Mouse (Mus musculus): ENCODE data around the gene Ugt3a1. TPM values are rescaled to one million over a fixed set of nuclear protein-coding genes. Genes with fewer than 3 reads are reported as not detected.

The Ugt3a1 gene
- total RNA-seq, 1 experiment = not detected

GRCm38 (mm10) chr15:9305978-9306692 lies 29.4 kb downstream of the Ugt3a1 start:
- in situ Hi-C loops (cut with MboI; ENCODE audit: low sequenced_read_pairs in 2 of 2, unreplicated experiment in 2 of 2) = no loop called here
- no peaks in the 10 kb centered on the region for H3K36me3 ChIP-seq (ENCODE audit: control insufficient read depth, insufficient read depth, low read length, poor library complexity, severe bottlenecking)
- H3K9me3 ChIP-seq (ENCODE audit: control insufficient read depth, insufficient read depth, low read depth, low read length) = no peaks in the 10 kb centered on the region
- no peak overlapping the region for H3K4me3 ChIP-seq (ENCODE audit: insufficient read depth in 1 of 2, low read depth in 1 of 2, low read length in 2 of 2, poor library complexity in 1 of 2, severe bottlenecking in 1 of 2)
- no peak for DNase-seq (ENCODE audit: low read depth, low spot score)
- TF ChIP-seq HCFC1 (IDR thresholded peaks at IDR 0.05; ENCODE audit: borderline replicate concordance, insufficient read depth, low read length) (no peak), ZC3H11A (IDR thresholded peaks at IDR 0.05; ENCODE audit: borderline replicate concordance, low read depth, low read length) (no peak), CHD2 (IDR thresholded peaks at IDR 0.05; ENCODE audit: low read depth, low read length) (no peak), ZNF384 (IDR thresholded peaks at IDR 0.05; ENCODE audit: low read depth, low read length) (no peak), MAFK (IDR thresholded peaks at IDR 0.05; ENCODE audit: insufficient read depth, low read depth, low read length) (no peak)
- no peaks in the 10 kb centered on the region for H3K4me1 ChIP-seq (ENCODE audit: control insufficient read depth in 2 of 2, insufficient read depth in 2 of 2, low read length in 2 of 2, poor library complexity in 1 of 2)
- H3K27ac ChIP-seq (ENCODE audit: insufficient read depth, low read depth, low read length, poor library complexity, severe bottlenecking) = no peak overlapping the region
- H3K9ac ChIP-seq (ENCODE audit: insufficient read depth, low read depth, low read length, poor library complexity, severe bottlenecking) = no peak overlapping the region

- Histone ChIP-seq H3K27ac (ENCODE audit: insufficient read depth, low read depth, low read length, poor library complexity, severe bottlenecking) (no peak overlapping the region), H3K36me3 (ENCODE audit: control insufficient read depth, insufficient read depth, low read length, poor library complexity, severe bottlenecking) (no peaks in the 10 kb centered on the region), H3K9ac (ENCODE audit: insufficient read depth, low read depth, low read length, poor library complexity, severe bottlenecking) (no peak overlapping the region), H3K9me3 (ENCODE audit: control insufficient read depth, insufficient read depth, low read depth, low read length) (no peaks in the 10 kb centered on the region), H3K4me1 (ENCODE audit: control insufficient read depth in 2 of 2, insufficient read depth in 2 of 2, low read length in 2 of 2, poor library complexity in 1 of 2) (no peaks in the 10 kb centered on the region), H3K4me3 (ENCODE audit: insufficient read depth in 1 of 2, low read depth in 1 of 2, low read length in 2 of 2, poor library complexity in 1 of 2, severe bottlenecking in 1 of 2) (no peak overlapping the region)
- DNase-seq (ENCODE audit: low read depth, low spot score) = no peak
- TF ChIP-seq HCFC1 (IDR thresholded peaks at IDR 0.05; ENCODE audit: borderline replicate concordance, insufficient read depth, low read length) (no peak), CHD2 (IDR thresholded peaks at IDR 0.05; ENCODE audit: low read depth, low read length) (no peak), MAFK (IDR thresholded peaks at IDR 0.05; ENCODE audit: insufficient read depth, low read depth, low read length) (no peak), ZC3H11A (IDR thresholded peaks at IDR 0.05; ENCODE audit: borderline replicate concordance, low read depth, low read length) (no peak), ZNF384 (IDR thresholded peaks at IDR 0.05; ENCODE audit: low read depth, low read length) (no peak)
- in situ Hi-C loops (cut with MboI; ENCODE audit: low sequenced_read_pairs in 2 of 2, unreplicated experiment in 2 of 2) = no loop called here
These were observed 57.9 kb downstream of the Ugt3a1 start for GRCm38 (mm10) chr15:9334596-9334995.

- H3K4me1 ChIP-seq (ENCODE audit: control insufficient read depth in 2 of 2, insufficient read depth in 2 of 2, low read length in 2 of 2, poor library complexity in 1 of 2) = no peaks in the 10 kb centered on the region
- no peak for DNase-seq (ENCODE audit: low read depth, low spot score)
- TF ChIP-seq CHD2 (IDR thresholded peaks at IDR 0.05; ENCODE audit: low read depth, low read length) (no peak), MAFK (IDR thresholded peaks at IDR 0.05; ENCODE audit: insufficient read depth, low read depth, low read length) (no peak), ZC3H11A (IDR thresholded peaks at IDR 0.05; ENCODE audit: borderline replicate concordance, low read depth, low read length) (no peak), HCFC1 (IDR thresholded peaks at IDR 0.05; ENCODE audit: borderline replicate concordance, insufficient read depth, low read length) (no peak)
- in situ Hi-C loops (cut with MboI; ENCODE audit: low sequenced_read_pairs in 2 of 2, unreplicated experiment in 2 of 2) = no loop called here
- no peak within 1 kb of the TSS for H3K9ac ChIP-seq (ENCODE audit: insufficient read depth, low read depth, low read length, poor library complexity, severe bottlenecking)
- H3K27ac ChIP-seq (ENCODE audit: insufficient read depth, low read depth, low read length, poor library complexity, severe bottlenecking) = no peak within 1 kb of the TSS
- H3K36me3 ChIP-seq (ENCODE audit: control insufficient read depth, insufficient read depth, low read length, poor library complexity, severe bottlenecking) = no peaks in the 10 kb centered on the region
- no peak within 1 kb of the TSS for H3K4me3 ChIP-seq (ENCODE audit: insufficient read depth in 1 of 2, low read depth in 1 of 2, low read length in 2 of 2, poor library complexity in 1 of 2, severe bottlenecking in 1 of 2)
- no peaks in the 10 kb centered on the region for H3K9me3 ChIP-seq (ENCODE audit: control insufficient read depth, insufficient read depth, low read depth, low read length)
These were observed 58.7 kb downstream of the Ugt3a1 start, which contains the start of gene Ugt3a2 for GRCm38 (mm10) chr15:9335341-9335740. Ugt3a2 (plus strand) TSS chr15:9335550.

GRCm38 (mm10) chr15:9336616-9337015 lies 59.9 kb downstream of the Ugt3a1 start:
- in situ Hi-C loops (cut with MboI; ENCODE audit: low sequenced_read_pairs in 2 of 2, unreplicated experiment in 2 of 2) = no loop called here
- Histone ChIP-seq H3K27ac (ENCODE audit: insufficient read depth, low read depth, low read length, poor library complexity, severe bottlenecking) (no peak overlapping the region), H3K4me1 (ENCODE audit: control insufficient read depth in 2 of 2, insufficient read depth in 2 of 2, low read length in 2 of 2, poor library complexity in 1 of 2) (no peaks in the 10 kb centered on the region), H3K36me3 (ENCODE audit: control insufficient read depth, insufficient read depth, low read length, poor library complexity, severe bottlenecking) (no peaks in the 10 kb centered on the region), H3K9ac (ENCODE audit: insufficient read depth, low read depth, low read length, poor library complexity, severe bottlenecking) (no peak overlapping the region), H3K4me3 (ENCODE audit: insufficient read depth in 1 of 2, low read depth in 1 of 2, low read length in 2 of 2, poor library complexity in 1 of 2, severe bottlenecking in 1 of 2) (no peak overlapping the region), H3K9me3 (ENCODE audit: control insufficient read depth, insufficient read depth, low read depth, low read length) (no peaks in the 10 kb centered on the region)
- TF ChIP-seq ZNF384 (IDR thresholded peaks at IDR 0.05; ENCODE audit: low read depth, low read length) (no peak), ZC3H11A (IDR thresholded peaks at IDR 0.05; ENCODE audit: borderline replicate concordance, low read depth, low read length) (no peak), HCFC1 (IDR thresholded peaks at IDR 0.05; ENCODE audit: borderline replicate concordance, insufficient read depth, low read length) (no peak), MAFK (IDR thresholded peaks at IDR 0.05; ENCODE audit: insufficient read depth, low read depth, low read length) (no peak), CHD2 (IDR thresholded peaks at IDR 0.05; ENCODE audit: low read depth, low read length) (no peak)
- DNase-seq (ENCODE audit: low read depth, low spot score) = no peak

Data from ES-E14 (cell line).